8 mouse cellular contexts compared by ENCODE assay signal in genomic region chr2:69077189-69077588, GRCm38 (mm10). TPM values are rescaled to one million over a fixed set of nuclear protein-coding genes. Genes with fewer than 3 reads are reported as not detected.
DNase-seq lines count a peak whose midpoint lies in the region; ATAC-seq and TF ChIP-seq lines count a peak whose summit lies in the region.

No protein-coding gene starts in this region.

- H3K27me3 ChIP-seq in liver, adult 2 months (ENCODE audit: control insufficient read depth, insufficient read depth, low read length), result no peaks in the 10 kb centered on the region
- no peaks in the 10 kb centered on the region for H3K27me3 ChIP-seq in liver, embryonic 12.5 days (replicated peaks)
- no peaks in the 10 kb centered on the region for H3K27me3 ChIP-seq in heart, postnatal 0 days (ENCODE audit: control insufficient read depth, insufficient read depth, low read length)
- H3K27me3 ChIP-seq in myocyte (ENCODE audit: control insufficient read depth, insufficient read depth, insufficient read length), result no peaks in the 10 kb centered on the region

- no peak overlapping the region for H3K27ac ChIP-seq in liver, adult 2 months (replicated peaks; ENCODE audit: insufficient read depth, low read depth, low read length)
- H3K27ac ChIP-seq in liver, embryonic 12.5 days, result no peak overlapping the region
- no peak overlapping the region; the same call in 1 of the 2 replicates for H3K27ac ChIP-seq in heart, postnatal 0 days (ENCODE audit: low read depth)
- H3K27ac ChIP-seq in layer of hippocampus, adult 2 months, result no peak overlapping the region

- no peak for TF ChIP-seq CTCF in liver, adult 2 months (IDR thresholded peaks at IDR 0.05; ENCODE audit: low read depth, low read length)
- no peak for TF ChIP-seq CTCF in heart, postnatal 0 days (IDR thresholded peaks at IDR 0.05; ENCODE audit: low read depth)
- no peak for TF ChIP-seq CTCF in layer of hippocampus, adult 2 months (conservative IDR thresholded peaks at IDR 0.05)

- H3K36me3 ChIP-seq in liver, adult 2 months (ENCODE audit: control insufficient read depth, insufficient read depth, low read length), result peaks cover 4% of the 10 kb centered on the region; the same call in 1 of the 2 replicates
- H3K36me3 ChIP-seq in liver, embryonic 12.5 days, result no peaks in the 10 kb centered on the region
- H3K36me3 ChIP-seq in heart, postnatal 0 days (replicated peaks; ENCODE audit: control insufficient read depth, insufficient read depth, low read length), result no peaks in the 10 kb centered on the region
- H3K36me3 ChIP-seq in myocyte (ENCODE audit: control insufficient read depth, insufficient read depth), result peaks cover 5% of the 10 kb centered on the region

- ATAC-seq in cerebellum, adult (ENCODE audit: insufficient number of reproducible peaks, low FRiP score, low TSS enrichment), result peak; percentile 71
- no peak for ATAC-seq in liver, embryonic 12.5 days
- ATAC-seq in heart, postnatal 0 days (ENCODE audit: insufficient read depth, low read depth), result peak; percentile 84

- no peak for TF ChIP-seq POLR2A in liver, adult 2 months (IDR thresholded peaks at IDR 0.05; ENCODE audit: extremely low read depth, insufficient read depth, low read length)
- TF ChIP-seq POLR2A in myocyte (IDR thresholded peaks at IDR 0.05; ENCODE audit: insufficient read length, low read depth), result no peak

- peak overlapping the region; percentile 14; the same call in 1 of the 2 replicates for H3K4me3 ChIP-seq in liver, adult 2 months (ENCODE audit: insufficient read depth, low read depth, low read length)
- no peak overlapping the region for H3K4me3 ChIP-seq in liver, embryonic 12.5 days
- H3K4me3 ChIP-seq in heart, postnatal 0 days (ENCODE audit: low read depth, low read length), result no peak overlapping the region
- no peak overlapping the region for H3K4me3 ChIP-seq in myocyte
- H3K4me3 ChIP-seq in layer of hippocampus, adult 2 months, result no peak overlapping the region

- WGBS in liver, adult 2 months, result 82% methylated on average over 3 of the region's 3 CpGs
- 76% methylated on average over 3 of the region's 3 CpGs for WGBS in liver, embryonic 12.5 days (ENCODE audit: insufficient replicate concordance)
- 39% methylated on average over 3 of the region's 3 CpGs for WGBS in heart, postnatal 0 days

- H3K4me2 ChIP-seq in liver, embryonic 12.5 days, result no peak overlapping the region
- H3K4me2 ChIP-seq in heart, postnatal 0 days (ENCODE audit: low read depth, low read length), result peak overlapping the region; percentile 23; the same call in 1 of the 2 replicates
- H3K4me2 ChIP-seq in myocyte (ENCODE audit: low read depth), result peak overlapping the region; percentile 71

- no peak overlapping the region for H3ac ChIP-seq in myocyte (ENCODE audit: control insufficient read depth, insufficient read length)

- no peak for DNase-seq in cerebellum, adult 11 months
- DNase-seq in liver, adult 2 months (ENCODE audit: extremely low read depth, low read depth, low spot score), result no peak
- DNase-seq in heart, postnatal 0 days (ENCODE audit: low spot score), result peak; percentile 74
- DNase-seq in layer of hippocampus, adult 2 months (ENCODE audit: low spot score in 2 of 2), result no peak
- no peak for DNase-seq in urinary bladder, adult 2 months (ENCODE audit: low spot score)

- H3K79me2 ChIP-seq in liver, adult 2 months (ENCODE audit: control insufficient read depth, insufficient read depth, low read length), result no peaks in the 10 kb centered on the region
- H3K79me2 ChIP-seq in myocyte (ENCODE audit: control insufficient read depth, insufficient read depth), result no peaks in the 10 kb centered on the region

- H3K4me1 ChIP-seq in liver, adult 2 months (ENCODE audit: control insufficient read depth, insufficient read depth, low read length), result no peaks in the 10 kb centered on the region
- H3K4me1 ChIP-seq in liver, embryonic 12.5 days, result no peaks in the 10 kb centered on the region
- H3K4me1 ChIP-seq in heart, postnatal 0 days (ENCODE audit: control insufficient read depth, insufficient read depth), result 0 out of 2 replicates have a peak, but pooled peaks cover 7% of the 10 kb centered on the region

- no peak for TF ChIP-seq EP300 in heart, postnatal 0 days (IDR thresholded peaks at IDR 0.05; ENCODE audit: low read depth)

- no peak overlapping the region for H3K9ac ChIP-seq in liver, adult 2 months (ENCODE audit: low read depth, low read length)
- no peak overlapping the region for H3K9ac ChIP-seq in liver, embryonic 12.5 days
- H3K9ac ChIP-seq in heart, postnatal 0 days (replicated peaks; ENCODE audit: low read depth, low read length), result no peak overlapping the region

- no peaks in the 10 kb centered on the region for H3K9me3 ChIP-seq in liver, embryonic 12.5 days (replicated peaks)
- no peaks in the 10 kb centered on the region for H3K9me3 ChIP-seq in heart, postnatal 0 days (replicated peaks; ENCODE audit: control insufficient read depth, low read length)

TF ChIP-seq in myocyte, 11 proteins besides CTCF, POLR2A, EP300 and RAD21:
- no peak for TF ChIP-seq CEBPB (IDR thresholded peaks at IDR 0.05; ENCODE audit: insufficient read depth, poor library complexity, severe bottlenecking)
- TF ChIP-seq MYOD1 (IDR thresholded peaks at IDR 0.05; ENCODE audit: control insufficient read depth in 1 of 3, insufficient read length in 2 of 3, low read depth in 2 of 3), result peak in 1 of 3 experiments; percentile 31
- TF ChIP-seq REST (IDR thresholded peaks at IDR 0.05; ENCODE audit: insufficient read depth, insufficient read length), result no peak
- TF ChIP-seq USF1 (IDR thresholded peaks at IDR 0.05; ENCODE audit: low read depth), result no peak
- TF ChIP-seq TCF3 (IDR thresholded peaks at IDR 0.05; ENCODE audit: insufficient read length, low read depth), result no peak
- TF ChIP-seq MYOG (IDR thresholded peaks at IDR 0.05; ENCODE audit: control insufficient read depth in 1 of 3, insufficient read depth in 1 of 3, insufficient read length in 2 of 3, low read depth in 2 of 3), result no peak
- TF ChIP-seq MAX (IDR thresholded peaks at IDR 0.05; ENCODE audit: low read depth), result no peak
- no peak for TF ChIP-seq TCF12 (IDR thresholded peaks at IDR 0.05; ENCODE audit: insufficient read depth, poor library complexity, severe bottlenecking)

RNA-seq across cellular contexts. Expression of gene Nostrin, which starts 58.4 kb away (rescaled TPM):
- total RNA-seq in liver, adult 2 months (2014; rRNA removed), result 19.8 and 38.1 TPM in 2 replicates
- 2.4 and 3.2 TPM in 2 replicates for polyA plus RNA-seq in liver, adult 2 months (2012; rRNA removed)
- 11.1 and 11.4 TPM in 2 replicates for polyA plus RNA-seq in liver, embryonic 12.5 days (2016; fragmentation: Nextera tagmentation; extraction: Ambion mirVana)
- 1.1 and 6.9 TPM in 2 replicates for total RNA-seq in heart, postnatal 0 days (2014; rRNA removed; ENCODE audit: low replicate concordance)
- polyA plus RNA-seq in heart, postnatal 0 days (2015; fragmentation: Nextera tagmentation; extraction: Ambion mirVana), result 7.7 and 8.4 TPM in 2 replicates
- polyA plus RNA-seq in myocyte (2012; fragmentation: generic; extraction: Trizol), result 0.13 TPM
- 1 to 10 TPM; 4.2 to 4.8 TPM for total RNA-seq in layer of hippocampus, adult 2 months (2021)
- polyA plus RNA-seq in urinary bladder, adult 2 months (2012; rRNA removed), result 6.1 and 7.8 TPM in 2 replicates
